In genomic region chr9:85856511-85856910, GRCm38 (mm10) we compare ENCODE assay signal across 24 mouse cellular contexts. TPM values are rescaled to one million over a fixed set of nuclear protein-coding genes. Genes with fewer than 3 reads are reported as not detected.
A peak's percentile ranks its signal among the peaks of the same experiment; 100 is the strongest.
DNase-seq lines count a peak whose midpoint lies in the region; ATAC-seq and TF ChIP-seq lines count a peak whose summit lies in the region.
"Had no signal": no experiment of that assay in that cellular context is flagged by ENCODE, and none has a peak within 500 bp of the region (broad histone marks: within the 10 kb centered on the region; RNA-seq: fewer than 3 reads in every experiment).

No protein-coding gene starts in this region.

- DNase-seq in embryo, embryonic 11 days: peak; percentile 4
- DNase-seq in embryo, embryonic 10.5 days (ENCODE audit: low spot score): no peak
- peak; percentile 57 for DNase-seq in hindbrain, postnatal 0 days (ENCODE audit: low spot score)
- peak; percentile 77 for DNase-seq in Muller cell, postnatal 12 days (ENCODE audit: inconsistent ontology term)
- DNase-seq: adrenal gland, postnatal 10 days; cerebellum, adult 11-12 months; gastrocnemius, postnatal 14 days; kidney, adult 9 months; kidney, postnatal 25 days; lung, postnatal 4 days; right cerebral cortex, postnatal 14 days; spleen, adult 18-20 months; thymus, postnatal 25 days had no signal

- H3K9me3 ChIP-seq in hindbrain, postnatal 0 days (ENCODE audit: low read length): no peaks in the 10 kb centered on the region
- H3K9me3 ChIP-seq in hindbrain, embryonic 13.5 days: no peaks in the 10 kb centered on the region
- H3K9me3 ChIP-seq in limb, embryonic 12.5 days: no peaks in the 10 kb centered on the region
- H3K9me3 ChIP-seq: embryonic facial prominence, embryonic 13.5 days; intestine, embryonic 15.5 days; liver, embryonic 12.5 days; lung, embryonic 15.5 days; midbrain, embryonic 10.5 days; neural tube, embryonic 13.5 days had no signal

- ATAC-seq in hindbrain, postnatal 0 days: peak; percentile 85
- ATAC-seq in hindbrain, embryonic 13.5 days (ENCODE audit: low FRiP score): no peak
- 0 out of 2 replicates have a peak, but pooled peaks have one; percentile 21 for ATAC-seq in limb, embryonic 12.5 days (ENCODE audit: insufficient number of reproducible peaks, insufficient read depth, low FRiP score, low TSS enrichment, low read depth)
- no peak for ATAC-seq in megakaryocyte-erythroid progenitor cell, adult 5-6 weeks (replicated peaks; ENCODE audit: low FRiP score, low TSS enrichment, poor library complexity, severe bottlenecking)
- ATAC-seq: intestine, embryonic 15.5 days; liver, embryonic 12.5 days had no signal

- H3K4me1 ChIP-seq in hindbrain, postnatal 0 days (ENCODE audit: insufficient read depth, low read length): no peaks in the 10 kb centered on the region
- no peaks in the 10 kb centered on the region for H3K4me1 ChIP-seq in hindbrain, embryonic 13.5 days (replicated peaks)
- no peaks in the 10 kb centered on the region for H3K4me1 ChIP-seq in limb, embryonic 12.5 days (replicated peaks)
- H3K4me1 ChIP-seq: intestine, embryonic 15.5 days; liver, embryonic 12.5 days; neural tube, embryonic 13.5 days had no signal

- H3K36me3 ChIP-seq in hindbrain, postnatal 0 days (ENCODE audit: insufficient read depth, low read length): no peaks in the 10 kb centered on the region
- no peaks in the 10 kb centered on the region for H3K36me3 ChIP-seq in hindbrain, embryonic 13.5 days
- H3K36me3 ChIP-seq in limb, embryonic 12.5 days: no peaks in the 10 kb centered on the region; the same call in 1 of the 2 replicates
- H3K36me3 ChIP-seq: intestine, embryonic 15.5 days; liver, embryonic 12.5 days; lung, embryonic 15.5 days; neural tube, embryonic 13.5 days had no signal

- H3K27me3 ChIP-seq in hindbrain, postnatal 0 days (ENCODE audit: insufficient read depth, low read length): no peaks in the 10 kb centered on the region
- H3K27me3 ChIP-seq in hindbrain, embryonic 13.5 days: no peaks in the 10 kb centered on the region
- no peaks in the 10 kb centered on the region for H3K27me3 ChIP-seq in limb, embryonic 12.5 days
- H3K27me3 ChIP-seq: CH12.LX; embryonic facial prominence, embryonic 13.5 days; intestine, embryonic 15.5 days; liver, embryonic 12.5 days; lung, embryonic 15.5 days; neural tube, embryonic 13.5 days had no signal

- H3K27ac ChIP-seq in hindbrain, postnatal 0 days: no peak overlapping the region
- H3K27ac ChIP-seq in hindbrain, embryonic 13.5 days: no peak overlapping the region
- no peak overlapping the region for H3K27ac ChIP-seq in limb, embryonic 12.5 days
- H3K27ac ChIP-seq: embryonic facial prominence, embryonic 13.5 days; intestine, embryonic 15.5 days; liver, embryonic 12.5 days; lung, embryonic 15.5 days; midbrain, embryonic 10.5 days; neural tube, embryonic 13.5 days had no signal

- no peak overlapping the region for H3K4me3 ChIP-seq in hindbrain, postnatal 0 days (ENCODE audit: low read length)
- no peak overlapping the region for H3K4me3 ChIP-seq in hindbrain, embryonic 13.5 days
- H3K4me3 ChIP-seq in limb, embryonic 12.5 days (replicated peaks): no peak overlapping the region
- H3K4me3 ChIP-seq: embryonic facial prominence, embryonic 13.5 days; intestine, embryonic 15.5 days; liver, embryonic 12.5 days; lung, embryonic 15.5 days; midbrain, embryonic 10.5 days; neural tube, embryonic 13.5 days had no signal

- no peak overlapping the region for H3K9ac ChIP-seq in hindbrain, postnatal 0 days (replicated peaks; ENCODE audit: low read length)
- no peak overlapping the region for H3K9ac ChIP-seq in hindbrain, embryonic 13.5 days
- H3K9ac ChIP-seq in limb, embryonic 12.5 days (replicated peaks): no peak overlapping the region
- H3K9ac ChIP-seq: embryonic facial prominence, embryonic 13.5 days; intestine, embryonic 15.5 days; liver, embryonic 12.5 days; lung, embryonic 15.5 days; neural tube, embryonic 13.5 days had no signal

- WGBS in hindbrain, postnatal 0 days: 50% methylated on average over 6 of the region's 6 CpGs
- 83% methylated on average over 6 of the region's 6 CpGs for WGBS in hindbrain, embryonic 13.5 days
- 53% methylated on average over 6 of the region's 6 CpGs for WGBS in limb, embryonic 12.5 days

- H3K4me2 ChIP-seq in hindbrain, postnatal 0 days (ENCODE audit: low read depth, low read length): no peak overlapping the region
- no peak overlapping the region for H3K4me2 ChIP-seq in hindbrain, embryonic 13.5 days
- H3K4me2 ChIP-seq in limb, embryonic 12.5 days: no peak overlapping the region
- H3K4me2 ChIP-seq: embryonic facial prominence, embryonic 13.5 days; intestine, embryonic 15.5 days; liver, embryonic 12.5 days; lung, embryonic 15.5 days; neural tube, embryonic 13.5 days had no signal

- TF ChIP-seq CTCF in hindbrain, postnatal 0 days (IDR thresholded peaks at IDR 0.05; ENCODE audit: low read depth): no peak

RNA-seq across cellular contexts. Expression of gene Tpbg, which starts 14.3 kb away (rescaled TPM):
- 57.7 and 58.5 TPM in 2 replicates for total RNA-seq in hindbrain, postnatal 0 days (2014; rRNA removed)
- 20.6 and 21.2 TPM in 2 replicates for polyA plus RNA-seq in hindbrain, postnatal 0 days (2015; fragmentation: Nextera tagmentation; extraction: Ambion mirVana)
- polyA plus RNA-seq in hindbrain, embryonic 13.5 days (2015; fragmentation: Nextera tagmentation; extraction: Ambion mirVana): 19.2 and 25.9 TPM in 2 replicates
- polyA plus RNA-seq in limb, embryonic 12.5 days (2016; fragmentation: Nextera tagmentation; extraction: Ambion mirVana): 28.0 and 36.3 TPM in 2 replicates
- not detected in 2 replicates for total RNA-seq in megakaryocyte-erythroid progenitor cell, adult 5-6 weeks (2014; fragmentation: Nextera tagmentation)
- total RNA-seq in megakaryocyte-erythroid progenitor cell, adult 5-6 weeks (2017): not detected in 2 replicates
- total RNA-seq: CH12.LX; common myeloid progenitor, adult 5-6 weeks had no signal

Comparison
In these comparisons a context has a peak if more than half of its experiments do, and no peak if none do; other contexts are left out.
1. ATAC-seq: peak in hindbrain, postnatal 0 days (single experiment) and limb, embryonic 12.5 days (single experiment); none in hindbrain, embryonic 13.5 days (single experiment) and megakaryocyte-erythroid progenitor cell, adult 5-6 weeks (single experiment).